Mouse (Mus musculus) stomach, embryonic 14.5 days (tissue): ENCODE measurements around the gene Olfr1055. TPM values are rescaled to one million over a fixed set of nuclear protein-coding genes. Genes with fewer than 3 reads are reported as not detected.
"Not testable (repeated sequence)": the region's sequence is repeated elsewhere in the genome, so short reads cannot be mapped to it uniquely, and the experiment has no call there.

Experiments used
- ATAC-seq: fragments of 200-750 bp; cut with Nextera tagmentation; 2 replicates; pipeline ENCODE4 v1.8.0; 2017; ENCODE audit warnings: low read depth, moderate TSS enrichment; ENCODE audit not compliant: insufficient number of reproducible peaks, insufficient read depth, low FRiP score
- H3K27ac ChIP-seq: fragments of 300-500 bp; sonication (generic); 2 replicates; pipeline ENCODE4 v1.5.1; 2014; ENCODE audit warnings: mild to moderate bottlenecking, low read length, moderate library complexity, mixed read lengths
- H3K27me3 ChIP-seq: fragments of 300-500 bp; sonication (generic); 2 replicates; pipeline ENCODE4 v1.6.1; 2014; ENCODE audit warnings: low read length, control low read depth, mixed read lengths; ENCODE audit not compliant: control insufficient read depth, insufficient read depth
- H3K36me3 ChIP-seq: fragments of 300-500 bp; sonication (generic); 2 replicates; pipeline ENCODE4 v1.6.1; 2014; ENCODE audit warnings: mild to moderate bottlenecking, control low read depth, low read length, moderate library complexity, mixed read lengths; ENCODE audit not compliant: control insufficient read depth, insufficient read depth
- H3K4me1 ChIP-seq: fragments of 300-500 bp; sonication (generic); 2 replicates; pipeline ENCODE4 v1.6.1; 2014; ENCODE audit warnings: low read length, control low read depth, mixed read lengths; ENCODE audit not compliant: control insufficient read depth, insufficient read depth
- H3K4me2 ChIP-seq: fragments of 300-500 bp; sonication (generic); replicated peaks from 2 replicates; pipeline ENCODE4 v1.6.1; 2014; ENCODE audit warnings: low read depth, low read length, control low read depth
- H3K4me3 ChIP-seq: fragments of 300-500 bp; sonication (generic); 2 replicates; pipeline ENCODE4 v1.5.1; 2014; ENCODE audit warnings: low read depth, low read length, control low read depth
- H3K9ac ChIP-seq: fragments of 300-500 bp; sonication (generic); replicated peaks from 2 replicates; pipeline ENCODE4 v1.6.1; 2014; ENCODE audit warnings: low read depth, mild to moderate bottlenecking, control low read depth, low read length, moderate library complexity, mixed read lengths
- H3K9me3 ChIP-seq: fragments of 300-500 bp; sonication (generic); 2 replicates; pipeline ENCODE4 v1.6.1; 2016; ENCODE audit warnings: low read depth, low read length, control low read depth; ENCODE audit not compliant: control insufficient read depth
- WGBS: fragments of 180-500 bp; shearing (Covaris S2); extraction: QIAGEN DNeasy Blood & Tissue Kit; methylation state at CpG from one replicate; pipeline ENCODE4 v1.1.7; 2014; 5-methylcytosine and 5-hydroxymethylcytosine counted together
- polyA plus RNA-seq: library from polyadenylated mRNA; unstranded; fragments of >200 nt; fragmentation: Nextera tagmentation; extraction: Ambion mirVana; gene quantifications from 2 replicates; pipeline ENCODE4 v1.2.1, GENCODE M21; 2014

Olfr1055 gene
- not detected in 2 replicates for polyA plus RNA-seq

DNA sequence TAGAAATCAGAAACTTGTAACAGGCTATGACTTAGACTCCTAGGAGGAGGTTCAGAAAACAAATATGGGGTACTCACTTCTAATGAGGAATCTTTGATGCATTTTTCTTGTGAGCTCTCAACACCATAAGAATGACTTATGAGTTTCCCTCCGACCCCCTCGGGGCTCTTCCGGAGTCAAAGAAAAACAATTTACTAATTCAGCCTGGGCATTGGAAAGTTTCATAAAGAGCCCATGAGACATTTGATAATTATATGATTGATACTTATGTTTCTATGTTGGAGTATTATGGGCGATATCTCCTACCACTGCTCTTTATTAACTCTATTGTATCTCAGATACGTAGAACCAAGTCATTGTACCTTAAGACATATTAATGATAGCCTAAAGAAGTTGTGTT, at the start of gene Olfr1055:
Gene Olfr1055, minus strand, starts transcription at position 101 of the 400 bp plus-strand sequence.
- Histone ChIP-seq H3K9ac (no peak within 1 kb of the TSS), H3K27me3 (no peaks in the 10 kb centered on the region), H3K9me3 (no peaks in the 10 kb centered on the region), H3K4me2 (no peak within 1 kb of the TSS), H3K4me3 (no peak within 1 kb of the TSS), H3K27ac (no peak within 1 kb of the TSS), H3K36me3 (no peaks in the 10 kb centered on the region), H3K4me1 (no peaks in the 10 kb centered on the region)
- WGBS: 80% methylated on average over 5 of the region's 5 CpGs
- no peak for ATAC-seq

DNA sequence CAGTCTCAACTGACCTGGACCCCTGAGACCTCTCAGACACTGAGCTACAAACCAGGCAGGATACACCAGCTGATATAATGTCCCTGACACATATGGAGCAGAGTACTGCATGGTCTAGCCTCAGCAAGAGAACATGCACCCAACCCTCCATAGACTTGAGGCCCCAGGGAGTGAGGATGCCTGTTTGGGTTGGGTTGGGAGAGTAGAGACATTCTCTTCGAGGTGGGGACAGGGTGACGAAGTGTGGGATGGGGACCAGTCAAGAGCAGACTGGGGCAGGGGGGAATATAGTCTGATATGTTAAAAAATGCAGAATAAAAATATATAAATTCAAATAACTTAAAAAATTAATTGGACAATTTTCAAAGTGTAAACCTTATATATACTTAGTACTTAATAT, 45.0 kb upstream of the Olfr1055 start:
- Histone ChIP-seq H3K4me2 (no peak overlapping the region), H3K4me3 (no peak overlapping the region), H3K36me3 (no peaks in the 10 kb centered on the region), H3K27me3 (no peaks in the 10 kb centered on the region), H3K9ac (no peak overlapping the region), H3K9me3 (no peaks in the 10 kb centered on the region), H3K4me1 (no peaks in the 10 kb centered on the region), H3K27ac (no peak overlapping the region)
- 85% methylated on average over 2 of the region's 2 CpGs for WGBS
- ATAC-seq: no peak

DNA sequence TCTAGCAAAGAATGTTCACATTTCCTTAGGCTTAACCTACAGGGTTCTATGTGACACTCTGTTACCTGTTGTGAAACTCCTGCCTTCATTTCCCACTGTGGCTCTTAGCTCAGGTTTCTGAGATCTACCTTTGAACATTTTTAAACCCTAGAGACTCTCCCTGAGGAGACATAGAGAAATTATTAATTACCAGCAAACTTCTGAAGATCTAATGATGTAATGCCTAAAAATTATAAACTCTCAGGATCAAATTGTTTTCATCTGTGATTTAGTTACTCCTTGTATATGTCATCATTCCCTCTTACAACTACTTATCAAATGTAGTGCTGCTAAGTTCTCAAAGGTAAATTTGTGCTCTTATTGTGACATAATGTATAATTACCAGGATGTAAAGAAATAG, 38.4 kb upstream of the Olfr1055 start, which contains the start of gene Olfr1058:
Gene Olfr1058, minus strand, starts transcription at position 101 of the 400 bp plus-strand sequence.
- H3K4me3 ChIP-seq, H3K4me2 ChIP-seq, H3K4me1 ChIP-seq, H3K27ac ChIP-seq, H3K27me3 ChIP-seq, H3K9me3 ChIP-seq, H3K36me3 ChIP-seq, H3K9ac ChIP-seq, ATAC-seq: not testable (repeated sequence)

DNA sequence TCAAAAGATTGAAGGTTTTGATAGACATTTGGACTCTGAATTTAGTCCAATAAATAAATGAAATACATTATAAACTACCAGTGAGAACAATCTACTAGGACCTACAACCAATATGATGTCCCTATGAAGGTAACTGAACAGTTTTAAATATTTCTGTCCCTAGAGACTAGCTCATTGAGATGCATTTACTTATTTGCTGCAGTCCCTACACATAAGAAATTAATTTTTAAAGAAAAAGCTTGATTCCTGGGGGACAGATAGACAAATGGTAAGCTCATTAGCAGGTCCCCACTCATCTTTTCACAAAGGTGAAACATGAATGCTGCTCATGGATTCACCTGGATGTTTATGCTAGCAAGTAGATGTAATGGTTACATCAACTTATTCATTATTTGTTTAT, 28.2 kb upstream of the Olfr1055 start, which contains the start of gene Olfr1057:
Gene Olfr1057, minus strand, starts transcription at position 101 of the 400 bp plus-strand sequence.
- no peaks in the 10 kb centered on the region for H3K4me1 ChIP-seq
- no peaks in the 10 kb centered on the region for H3K36me3 ChIP-seq
- no peak within 1 kb of the TSS for H3K9ac ChIP-seq
- H3K9me3 ChIP-seq: no peaks in the 10 kb centered on the region
- no peaks in the 10 kb centered on the region for H3K27me3 ChIP-seq
- ATAC-seq: no peak
- no peak within 1 kb of the TSS for H3K4me2 ChIP-seq
- no peak within 1 kb of the TSS for H3K4me3 ChIP-seq
- no peak within 1 kb of the TSS for H3K27ac ChIP-seq

DNA sequence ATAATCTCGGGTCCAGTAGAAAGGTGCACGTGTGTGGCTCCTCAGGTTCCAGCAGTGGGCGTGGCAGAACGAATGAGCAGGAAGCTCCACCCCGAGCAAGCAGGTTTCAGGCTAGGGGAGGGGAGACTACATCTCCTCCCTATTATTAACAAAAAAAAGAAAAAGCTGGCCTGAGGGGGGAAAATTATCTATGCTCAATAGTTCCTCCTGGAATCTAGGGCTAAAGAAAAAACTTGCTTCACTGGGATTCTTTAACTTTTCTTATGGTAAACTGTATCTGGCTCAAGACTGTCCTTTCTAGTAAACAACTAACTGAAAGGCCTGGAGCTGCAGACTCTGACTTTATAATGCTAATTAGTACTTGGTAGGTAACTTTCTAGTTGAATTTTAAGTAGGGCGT, 16.3 kb upstream of the Olfr1055 start:
- not testable (repeated sequence) for H3K27ac ChIP-seq, H3K36me3 ChIP-seq, H3K4me3 ChIP-seq, H3K4me2 ChIP-seq, H3K9me3 ChIP-seq, H3K27me3 ChIP-seq, ATAC-seq, H3K9ac ChIP-seq, H3K4me1 ChIP-seq
- no CpG with 5 or more reads among the region's 6 CpGs for WGBS

GRCm38 (mm10) chr2:86362369-86362768, 12.3 kb upstream of the Olfr1055 start, which contains the start of gene Olfr1056:
Gene Olfr1056 (minus strand): TSS chr2:86362469.
- no peak within 1 kb of the TSS for H3K4me3 ChIP-seq
- no peaks in the 10 kb centered on the region for H3K4me1 ChIP-seq
- H3K36me3 ChIP-seq: no peaks in the 10 kb centered on the region
- no peak within 1 kb of the TSS for H3K4me2 ChIP-seq
- ATAC-seq: no peak
- no peaks in the 10 kb centered on the region for H3K27me3 ChIP-seq
- no peak within 1 kb of the TSS for H3K27ac ChIP-seq
- no peaks in the 10 kb centered on the region for H3K9me3 ChIP-seq
- no peak within 1 kb of the TSS for H3K9ac ChIP-seq

DNA sequence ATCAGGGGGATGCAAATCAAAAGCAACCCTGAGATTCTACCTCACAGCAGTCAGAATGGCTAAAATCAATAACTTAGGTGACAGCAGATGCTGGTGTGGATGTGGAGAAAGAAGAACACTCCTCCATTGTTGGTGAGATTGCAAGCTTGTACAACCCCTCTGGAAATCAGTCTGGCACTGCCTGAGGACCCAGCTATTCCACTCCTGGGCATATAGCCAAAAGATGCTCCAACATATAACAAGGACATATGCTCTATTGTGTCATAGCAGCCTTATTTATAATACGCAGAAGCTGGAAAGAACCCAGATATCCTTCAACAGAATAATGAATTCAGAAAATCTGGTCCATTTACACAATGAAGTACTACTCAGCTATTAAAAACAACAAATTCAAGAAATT, 1.7 kb upstream of the Olfr1055 start:
- ATAC-seq, H3K27me3 ChIP-seq, H3K9me3 ChIP-seq, H3K36me3 ChIP-seq, H3K27ac ChIP-seq, H3K4me3 ChIP-seq, H3K9ac ChIP-seq, H3K4me2 ChIP-seq, H3K4me1 ChIP-seq: not testable (repeated sequence)
- WGBS: 83% methylated on average over 1 of the region's 1 CpGs

DNA sequence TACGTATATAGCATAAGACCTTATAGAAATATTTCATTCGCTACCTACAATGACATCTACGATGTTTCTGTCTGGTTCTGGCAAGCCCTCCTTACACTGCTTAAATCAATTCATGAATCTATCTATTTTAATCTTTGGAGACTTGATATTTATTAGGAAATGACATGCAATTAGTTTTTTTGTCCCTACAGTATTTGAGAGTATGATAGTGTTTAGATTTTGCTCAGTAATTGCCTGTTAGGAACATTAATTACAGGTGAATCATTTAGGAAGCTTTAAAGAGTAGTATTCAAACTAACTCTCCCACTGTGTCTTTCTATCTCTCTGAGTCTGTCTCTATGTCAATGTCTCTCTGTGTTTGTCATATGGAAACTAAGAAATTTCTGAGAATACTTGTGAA, 14.8 kb downstream of the Olfr1055 start, which contains the start of gene Olfr1054:
Gene Olfr1054, minus strand, starts transcription at position 101 of the 400 bp plus-strand sequence.
- no peak within 1 kb of the TSS for H3K4me3 ChIP-seq
- no peaks in the 10 kb centered on the region for H3K9me3 ChIP-seq
- 84% methylated on average over 3 of the region's 3 CpGs for WGBS
- H3K9ac ChIP-seq: no peak within 1 kb of the TSS
- H3K36me3 ChIP-seq: no peaks in the 10 kb centered on the region
- no peak within 1 kb of the TSS for H3K27ac ChIP-seq
- H3K4me1 ChIP-seq: no peaks in the 10 kb centered on the region
- H3K27me3 ChIP-seq: no peaks in the 10 kb centered on the region
- H3K4me2 ChIP-seq: no peak within 1 kb of the TSS
- ATAC-seq: no peak

DNA sequence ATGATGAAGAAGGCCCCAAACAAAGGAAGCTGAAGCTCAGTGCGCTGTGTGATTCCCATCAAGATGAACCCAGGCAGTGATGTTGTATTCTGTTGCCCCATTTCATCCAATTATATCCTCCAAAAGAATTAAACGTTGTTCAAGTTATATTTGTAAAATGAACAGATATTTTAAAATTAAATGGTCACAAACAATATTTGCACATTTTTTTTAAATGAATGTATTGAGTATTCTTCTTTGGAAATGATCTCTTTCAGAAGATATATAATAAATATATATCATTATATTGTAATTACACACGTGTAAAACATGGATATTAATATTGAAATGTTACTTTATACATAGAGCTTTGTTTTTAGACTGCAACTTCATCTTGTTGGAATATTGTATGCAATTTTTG, 34.9 kb downstream of the Olfr1055 start, which contains the start of gene Olfr1053:
Gene Olfr1053, minus strand, starts transcription at position 101 of the 400 bp plus-strand sequence.
- no peaks in the 10 kb centered on the region for H3K27me3 ChIP-seq
- H3K9me3 ChIP-seq: no peaks in the 10 kb centered on the region
- no peaks in the 10 kb centered on the region for H3K4me1 ChIP-seq
- H3K9ac ChIP-seq: no peak within 1 kb of the TSS
- H3K36me3 ChIP-seq: no peaks in the 10 kb centered on the region
- H3K4me2 ChIP-seq: no peak within 1 kb of the TSS
- 59% methylated on average over 3 of the region's 3 CpGs for WGBS
- no peak for ATAC-seq
- H3K27ac ChIP-seq: no peak within 1 kb of the TSS
- H3K4me3 ChIP-seq: no peak within 1 kb of the TSS
